8 mouse cellular contexts compared by ENCODE assay signal in the genomic region with DNA sequence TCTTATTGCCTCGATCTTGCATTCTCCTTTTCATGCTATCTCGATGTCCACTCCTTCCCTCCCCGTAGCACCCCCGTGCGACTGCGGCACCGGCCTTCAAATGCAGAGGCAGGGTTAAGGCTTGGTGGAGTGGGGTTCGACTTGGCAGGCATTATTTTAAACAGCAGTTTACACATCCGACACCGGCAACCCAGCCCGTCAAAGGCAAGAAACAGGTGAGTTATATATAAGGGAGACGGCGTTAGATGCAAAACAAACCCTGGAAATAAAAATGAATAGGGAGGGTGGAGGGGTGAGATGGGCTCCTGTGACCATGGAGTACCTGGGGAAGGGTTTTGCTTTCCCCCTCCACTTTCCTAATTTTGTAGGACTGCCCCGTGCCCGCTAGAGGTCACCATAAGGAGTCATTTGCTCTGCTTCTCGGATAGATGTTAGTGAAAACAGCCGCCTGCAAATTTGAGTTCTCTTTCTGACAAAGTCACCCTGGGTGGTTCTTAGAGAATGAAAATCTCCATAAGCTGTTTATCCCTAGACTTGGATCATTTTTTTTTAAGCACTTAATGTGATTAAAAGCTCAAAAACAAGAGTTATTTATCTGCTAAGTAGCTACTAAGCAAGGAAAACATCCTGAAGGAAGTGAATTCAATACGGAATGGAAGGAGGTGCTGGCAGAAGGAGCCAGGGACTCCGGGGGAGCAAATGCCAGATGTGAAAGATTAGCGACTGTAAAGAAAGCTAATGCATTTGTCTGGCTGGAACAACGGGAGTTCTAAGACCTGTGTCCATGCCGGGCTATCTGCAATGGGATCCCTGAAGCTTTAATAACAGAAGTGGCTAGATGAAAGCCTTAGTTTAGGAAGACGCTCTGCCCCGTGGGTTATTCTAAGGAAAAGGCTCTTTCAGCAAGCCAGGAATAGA. TPM values are rescaled to one million over a fixed set of nuclear protein-coding genes. Genes with fewer than 3 reads are reported as not detected.
DNase-seq lines count a peak whose midpoint lies in the region; ATAC-seq and TF ChIP-seq lines count a peak whose summit lies in the region.

No protein-coding gene starts in this region.

- H3K9me3 ChIP-seq in ES-E14 (ENCODE audit: control insufficient read depth, insufficient read depth, low read depth, low read length) = no peaks in the 10 kb centered on the region
- H3K9me3 ChIP-seq in forebrain, embryonic 13.5 days (replicated peaks) = no peaks in the 10 kb centered on the region; the same call in 1 of the 2 replicates
- H3K9me3 ChIP-seq in neural tube, embryonic 15.5 days (replicated peaks) = no peaks in the 10 kb centered on the region

- in situ Hi-C loops in ES-E14 (cut with MboI; ENCODE audit: low sequenced_read_pairs in 2 of 2, unreplicated experiment in 2 of 2) = no loop called here

- intact Hi-C loops in heart, postnatal 36 days (cut with DNase I) = loop anchor here (1.0 to 5.0 kb wide), 4 partner anchors 99 to 361 kb away; no protein-coding TSS in a partner anchor

- DNase-seq in ES-E14 (ENCODE audit: low read depth, low spot score) = no peak
- DNase-seq in cerebellum, adult 11 months = peak; percentile 36
- peak; percentile 61 to 62 for DNase-seq in heart, postnatal 36 days
- DNase-seq in layer of hippocampus, adult 18-20 months (ENCODE audit: low spot score in 2 of 2) = peak; percentile 62 to 82
- DNase-seq in lung, adult 18-20 months = peak; percentile 50 to 60
- peak; percentile 51 for DNase-seq in testis, postnatal 14 days (ENCODE audit: low spot score)

- peaks cover 77% of the 10 kb centered on the region for H3K27me3 ChIP-seq in forebrain, embryonic 13.5 days
- H3K27me3 ChIP-seq in neural tube, embryonic 15.5 days (replicated peaks) = peaks cover 47% of the 10 kb centered on the region

- ATAC-seq in forebrain, embryonic 13.5 days = peak; percentile 22
- ATAC-seq in neural tube, embryonic 15.5 days (ENCODE audit: low FRiP score) = 0 out of 2 replicates have a peak, but pooled peaks have one; percentile 24

- peak overlapping the region; percentile 83 for H3K4me2 ChIP-seq in forebrain, embryonic 13.5 days
- peak overlapping the region; percentile 88 for H3K4me2 ChIP-seq in neural tube, embryonic 15.5 days

- no peaks in the 10 kb centered on the region; a peak in 1 of 4 replicates for H3K4me1 ChIP-seq in ES-E14 (ENCODE audit: control insufficient read depth in 2 of 2, insufficient read depth in 2 of 2, low read length in 2 of 2, poor library complexity in 1 of 2)
- peaks cover 31% of the 10 kb centered on the region for H3K4me1 ChIP-seq in forebrain, embryonic 13.5 days
- H3K4me1 ChIP-seq in neural tube, embryonic 15.5 days = peaks cover 31% of the 10 kb centered on the region

- H3K27ac ChIP-seq in ES-E14 (ENCODE audit: insufficient read depth, low read depth, low read length, poor library complexity, severe bottlenecking) = no peak overlapping the region
- H3K27ac ChIP-seq in forebrain, embryonic 13.5 days = no peak overlapping the region
- H3K27ac ChIP-seq in neural tube, embryonic 15.5 days (replicated peaks) = no peak overlapping the region

- peak overlapping the region; percentile 79 for H3K9ac ChIP-seq in ES-E14 (ENCODE audit: insufficient read depth, low read depth, low read length, poor library complexity, severe bottlenecking)
- peak overlapping the region; percentile 60; the same call in 1 of the 2 replicates for H3K9ac ChIP-seq in forebrain, embryonic 13.5 days
- peak overlapping the region; percentile 49; the same call in 1 of the 2 replicates for H3K9ac ChIP-seq in neural tube, embryonic 15.5 days (replicated peaks)

- WGBS in forebrain, embryonic 13.5 days = under 1% methylated on average over 24 of the region's 24 CpGs
- WGBS in neural tube, embryonic 15.5 days = 2% methylated on average over 24 of the region's 24 CpGs

- no peaks in the 10 kb centered on the region for H3K36me3 ChIP-seq in ES-E14 (ENCODE audit: control insufficient read depth, insufficient read depth, low read length, poor library complexity, severe bottlenecking)
- H3K36me3 ChIP-seq in forebrain, embryonic 13.5 days (ENCODE audit: poor library complexity, severe bottlenecking) = no peaks in the 10 kb centered on the region
- H3K36me3 ChIP-seq in neural tube, embryonic 15.5 days = no peaks in the 10 kb centered on the region

- H3K4me3 ChIP-seq in ES-E14 (ENCODE audit: insufficient read depth in 1 of 2, low read depth in 1 of 2, low read length in 2 of 2, poor library complexity in 1 of 2, severe bottlenecking in 1 of 2) = peak overlapping the region; percentile 66 to 83
- H3K4me3 ChIP-seq in forebrain, embryonic 13.5 days = peak overlapping the region; percentile 57
- peak overlapping the region; percentile 53 for H3K4me3 ChIP-seq in neural tube, embryonic 15.5 days (replicated peaks)

TF ChIP-seq in ES-E14, 5 proteins besides CTCF, POLR2A, EP300 and RAD21:
- TF ChIP-seq HCFC1 (IDR thresholded peaks at IDR 0.05; ENCODE audit: borderline replicate concordance, insufficient read depth, low read length) (no peak), ZNF384 (IDR thresholded peaks at IDR 0.05; ENCODE audit: low read depth, low read length) (0 out of 2 replicates have a peak, but pooled peaks have one; percentile 16), MAFK (IDR thresholded peaks at IDR 0.05; ENCODE audit: insufficient read depth, low read depth, low read length) (no peak), ZC3H11A (IDR thresholded peaks at IDR 0.05; ENCODE audit: borderline replicate concordance, low read depth, low read length) (peak; percentile 60; the same call in 1 of the 2 replicates)

RNA-seq across cellular contexts. Expression of a gene that starts 1.2 kb away (rescaled TPM):
- 0.98 and 2.4 TPM in 2 replicates for total RNA-seq in ES-E14 (2012; rRNA removed)
- not detected in 2 replicates for polyA plus RNA-seq in forebrain, embryonic 13.5 days (2015; fragmentation: Nextera tagmentation; extraction: Ambion mirVana)
- under 1 TPM in 1 of 2 experiments, not detected in 1; 0.08 TPM for total RNA-seq in heart, postnatal 36 days (2021)
- total RNA-seq in layer of hippocampus, adult 18-20 months (2021) = 10 to 100 TPM in 1 of 2 experiments, 1 to 10 TPM in 1; 9.0 to 10.2 TPM
- 0.05 and 0.09 TPM in 2 replicates for polyA plus RNA-seq in neural tube, embryonic 15.5 days (2015; fragmentation: Nextera tagmentation; extraction: Ambion mirVana)
